Mouse (Mus musculus): ENCODE results near the gene Tnp2. TPM values are rescaled to one million over a fixed set of nuclear protein-coding genes. Genes with fewer than 3 reads are reported as not detected.

The Tnp2 gene
- total RNA-seq, 2 experiments from 2014 or later = not detected

DNA sequence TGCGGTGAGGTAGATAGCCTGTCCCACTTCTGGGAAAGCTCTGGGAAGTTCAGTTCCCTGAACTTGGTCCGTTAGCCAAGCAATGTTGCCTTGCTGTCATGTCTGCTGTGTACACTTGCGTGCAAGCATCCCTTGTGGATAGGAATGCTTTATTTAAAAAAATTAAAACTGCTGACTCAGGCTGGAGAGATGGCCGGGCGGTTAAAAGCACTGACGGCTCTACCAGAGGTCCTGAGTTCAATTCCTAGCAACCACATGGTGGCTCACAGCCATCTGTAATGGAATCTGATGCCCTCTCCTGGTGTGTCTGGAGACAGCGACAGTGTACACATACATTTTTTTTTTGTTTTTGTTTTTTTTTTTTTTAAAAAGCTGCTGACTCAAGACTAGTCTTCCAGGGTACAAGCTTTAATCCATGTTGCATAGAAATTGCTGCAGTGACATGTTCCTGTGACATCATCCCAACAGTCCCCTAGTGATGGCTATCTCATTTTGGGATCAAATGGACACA lies 857 bp downstream of the Tnp2 start:
- no peak for DNase-seq

DNA sequence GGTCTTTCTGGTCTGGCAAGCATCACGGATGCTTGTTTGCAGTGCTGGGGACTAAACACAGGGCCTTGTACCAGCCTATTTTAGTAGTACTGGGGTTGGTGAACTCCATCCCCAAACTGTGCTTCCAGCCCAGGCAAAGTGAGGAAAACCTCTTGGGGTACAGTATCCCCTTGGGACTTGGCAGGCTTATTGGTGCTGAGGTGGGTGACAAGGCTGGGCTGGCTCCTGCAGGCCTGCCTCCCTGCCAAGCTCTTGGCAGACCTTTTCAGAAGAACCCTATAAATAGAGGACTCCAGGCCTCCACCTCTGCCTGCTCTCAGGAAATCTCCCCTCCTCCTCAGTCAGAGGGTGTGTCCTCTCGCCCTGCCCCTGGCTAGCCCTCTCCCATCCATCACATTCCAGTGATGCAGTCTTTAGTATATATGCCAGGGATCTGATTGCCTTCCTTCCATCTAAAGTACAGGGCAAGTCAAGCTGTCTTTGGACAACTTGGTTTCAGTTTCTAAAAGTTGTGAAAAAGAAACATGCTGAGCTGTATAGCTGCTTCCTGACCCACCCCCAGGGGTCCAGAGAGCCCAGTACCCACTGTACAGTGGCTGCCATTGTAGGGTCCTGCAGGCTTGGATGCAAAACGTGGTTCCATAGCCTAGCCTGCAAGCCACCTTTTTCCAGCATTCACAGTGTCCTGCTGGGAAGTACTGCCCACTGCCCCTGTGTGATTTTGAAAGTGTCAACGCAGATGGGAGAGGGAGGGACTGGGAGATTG lies 1.5 kb downstream of the Tnp2 start:
- DNase-seq = peak; percentile 54

DNA sequence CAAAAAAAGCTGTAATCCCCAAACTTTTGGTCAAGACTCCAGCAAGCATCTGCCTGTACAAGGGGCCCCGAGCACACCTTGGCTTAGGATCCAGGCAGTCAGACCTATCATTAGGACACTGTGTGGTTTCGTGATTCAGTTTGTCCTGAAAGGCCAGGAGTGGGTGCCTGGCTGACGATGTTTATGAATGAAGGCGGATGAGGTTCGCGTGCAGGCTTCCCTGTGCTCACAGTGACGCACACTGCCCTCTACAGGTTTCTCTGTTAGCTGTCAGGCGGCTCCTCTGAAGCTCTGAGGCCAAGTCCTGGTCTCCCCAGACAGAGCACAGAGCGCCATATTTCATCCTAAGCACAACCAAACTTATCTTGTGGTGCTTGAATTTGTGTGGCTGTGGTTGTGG lies 2.2 kb downstream of the Tnp2 start:
- DNase-seq = peak; percentile 88

DNA sequence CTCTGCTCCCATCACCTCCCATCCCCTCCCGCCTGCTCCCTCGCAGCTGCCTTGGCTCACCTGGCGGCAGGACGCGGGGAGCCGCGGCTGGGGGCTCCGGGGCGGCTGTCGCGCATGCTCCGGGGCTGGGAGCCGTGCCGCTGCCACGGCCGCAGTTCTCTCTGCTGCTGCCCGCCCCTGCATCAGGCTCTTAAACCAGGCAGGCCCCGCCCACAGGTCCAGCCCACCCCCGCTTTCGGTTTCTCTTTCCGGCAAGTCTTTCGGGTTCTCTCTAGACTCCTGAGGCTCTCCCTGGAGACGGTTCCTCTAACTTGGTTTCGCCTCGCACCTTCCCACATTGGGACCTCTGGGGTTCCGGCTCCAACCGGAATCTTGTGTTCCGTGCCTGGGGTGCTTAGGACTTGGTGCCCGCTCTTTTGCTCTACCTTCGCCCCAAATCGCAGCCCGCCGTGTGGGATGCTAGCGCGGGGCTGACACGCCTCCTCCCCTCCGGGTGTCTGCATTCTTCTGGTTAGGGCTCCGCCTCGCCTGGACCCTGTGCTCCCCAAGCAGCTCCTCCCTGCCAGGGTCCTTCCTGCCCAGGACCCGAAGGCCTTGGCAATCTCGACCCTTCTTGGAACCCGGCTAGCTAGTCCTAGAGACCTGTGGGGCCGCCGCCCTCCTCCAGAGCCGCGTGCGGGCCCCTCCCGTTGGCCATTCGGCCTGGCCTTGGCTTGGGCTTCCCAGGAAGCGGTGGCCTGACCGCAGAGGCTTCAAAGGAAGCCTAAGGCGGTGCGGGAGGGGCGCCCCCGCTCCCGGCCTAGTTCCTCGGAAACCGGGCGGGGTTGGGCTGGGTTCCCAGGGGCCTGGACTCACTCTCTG lies 2.9 kb downstream of the Tnp2 start, which contains the start of gene Socs1:
Gene Socs1, minus strand, starts transcription at position 166 of the 861 bp plus-strand sequence.
- DNase-seq = peak; percentile 90

DNA sequence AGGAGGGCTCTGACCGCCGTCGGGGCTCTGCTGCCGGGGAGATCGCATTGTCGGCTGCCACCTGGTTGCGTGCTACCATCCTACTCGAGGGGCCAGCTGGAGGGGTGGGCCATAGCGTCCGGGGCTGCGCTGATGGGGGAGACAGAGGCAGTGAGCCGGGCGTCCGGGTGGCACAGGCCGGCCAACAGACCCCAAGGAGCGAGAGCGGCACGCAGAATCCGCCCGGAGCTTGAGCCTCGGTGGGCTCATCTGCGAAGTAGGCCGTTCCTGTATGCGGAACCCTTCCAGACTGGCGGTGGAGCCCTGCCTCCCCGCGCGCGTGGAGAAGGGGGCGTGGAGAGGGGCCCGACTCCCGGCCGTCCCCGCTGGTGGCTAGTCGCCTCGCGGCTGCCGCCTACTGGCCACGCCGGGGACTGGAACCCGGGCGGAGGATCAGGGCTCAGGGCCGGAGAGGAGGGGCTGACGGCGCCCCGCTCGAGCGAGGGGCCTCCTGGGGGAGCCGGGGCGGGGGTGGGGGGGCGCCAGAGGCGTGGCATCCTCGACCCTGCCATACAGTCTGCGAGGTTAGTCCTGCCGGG lies 3.6 kb downstream of the Tnp2 start:
- peak; percentile 97 for DNase-seq

DNA sequence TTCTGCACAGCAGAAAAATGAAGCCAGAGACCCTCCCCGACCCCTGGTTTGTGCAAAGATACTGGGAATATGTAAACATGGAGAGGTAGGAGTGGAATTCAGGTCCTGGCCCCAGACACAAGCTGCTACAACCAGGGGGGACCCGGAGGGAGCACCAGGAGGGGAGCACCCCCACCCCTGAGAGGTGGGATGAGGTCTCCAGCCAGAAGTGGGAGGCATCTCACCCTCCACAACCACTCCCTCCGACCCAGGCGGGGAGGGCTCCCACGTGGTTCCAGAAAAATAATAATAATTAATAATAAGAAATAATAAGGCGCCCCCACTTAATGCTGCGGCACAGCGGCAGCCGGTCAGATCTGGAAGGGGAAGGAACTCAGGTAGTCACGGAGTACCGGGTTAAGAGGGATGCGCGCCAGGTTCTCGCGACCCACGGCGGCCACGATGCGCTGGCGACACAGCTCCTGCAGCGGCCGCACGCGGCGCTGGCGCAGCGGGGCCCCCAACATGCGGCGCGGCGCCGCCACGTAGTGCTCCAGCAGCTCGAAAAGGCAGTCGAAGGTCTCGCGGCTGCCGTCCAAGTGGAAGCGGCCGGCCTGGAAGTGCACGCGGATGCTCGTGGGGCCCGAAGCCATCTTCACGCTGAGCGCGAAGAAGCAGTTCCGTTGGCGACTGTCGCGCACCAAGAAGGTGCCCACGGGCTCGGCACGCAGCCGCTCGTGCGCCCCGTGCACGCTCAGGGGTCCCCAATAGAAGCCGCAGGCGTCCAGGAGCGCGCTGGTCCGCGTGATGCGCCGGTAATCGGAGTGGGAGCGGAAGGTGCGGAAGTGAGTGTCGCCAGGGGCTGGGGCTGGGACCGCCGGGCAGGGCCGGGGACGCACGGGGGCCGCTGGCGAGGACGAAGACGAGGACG lies 4.3 kb downstream of the Tnp2 start:
- peak; percentile 56 for DNase-seq

DNA sequence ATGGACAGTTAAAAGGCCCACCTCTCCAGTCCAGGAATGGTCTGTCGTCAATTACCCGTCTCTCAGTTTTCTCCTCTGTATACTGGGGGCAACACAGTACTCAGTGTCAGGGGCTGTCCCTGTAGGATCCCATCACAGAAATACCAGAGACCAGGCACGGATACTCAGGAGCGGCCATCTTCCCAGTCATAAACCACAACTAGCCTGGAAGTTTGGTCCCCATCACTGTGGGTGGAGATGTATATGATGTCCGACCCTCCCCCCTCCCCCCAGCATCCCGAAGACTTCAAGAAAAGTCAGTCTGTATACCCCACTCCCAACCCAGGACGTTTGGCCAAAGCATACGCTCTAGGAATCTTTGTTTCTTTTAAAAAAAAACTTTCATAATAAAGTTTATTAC lies 5.0 kb downstream of the Tnp2 start:
- no peak for DNase-seq

DNA sequence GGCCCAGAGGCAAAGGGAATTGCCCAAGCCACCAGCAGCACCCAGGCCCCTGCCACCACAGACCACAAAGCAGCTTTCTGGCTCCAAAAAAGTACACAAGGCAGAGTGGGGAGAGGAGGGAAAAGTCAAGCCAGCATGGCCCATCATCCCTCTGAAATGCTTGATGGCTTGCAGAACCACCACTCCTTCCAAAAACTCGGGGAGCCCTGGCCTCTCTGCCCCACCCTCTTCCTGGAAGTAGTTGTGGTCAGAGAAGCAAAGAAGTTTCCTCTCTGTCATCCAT lies 5.4 kb downstream of the Tnp2 start:
- DNase-seq = no peak

DNA sequence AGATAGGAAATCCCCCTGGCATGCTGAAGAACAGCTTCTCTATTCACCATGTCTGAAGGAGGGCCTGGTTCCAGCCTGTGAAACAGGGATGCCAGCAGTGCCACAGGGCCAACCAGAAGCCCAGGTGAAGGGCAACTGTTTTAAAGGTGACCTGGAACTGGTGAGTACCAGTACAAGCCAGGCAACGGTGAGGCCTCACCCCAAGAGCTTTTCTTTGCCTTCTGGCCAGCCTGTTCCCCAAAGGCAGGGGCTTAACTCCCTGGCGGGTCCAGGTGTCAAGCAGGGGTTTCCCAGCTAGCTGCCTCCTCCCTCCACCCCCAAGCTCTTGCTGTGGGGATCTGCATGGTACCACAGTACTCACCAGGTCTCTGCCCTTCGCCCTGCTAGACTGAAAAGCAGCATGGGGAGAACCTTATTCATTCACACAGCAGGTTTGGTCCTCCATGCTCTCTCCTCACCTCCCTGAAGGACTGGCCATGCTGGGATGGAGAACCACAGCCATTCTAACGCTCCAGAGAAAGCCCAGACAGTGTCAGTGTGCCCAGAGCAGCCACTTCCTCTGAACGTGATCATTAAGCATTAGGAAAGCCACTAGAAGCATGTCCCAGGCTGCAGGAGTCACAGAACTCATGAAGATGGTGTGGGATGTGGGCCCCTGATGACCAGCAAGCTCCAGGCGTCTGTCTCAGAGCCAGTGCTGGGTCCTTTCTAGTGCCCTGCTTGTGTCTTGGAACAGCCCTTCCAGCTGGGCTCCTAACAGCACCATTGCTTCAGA lies 5.9 kb downstream of the Tnp2 start:
- no peak for DNase-seq

DNA sequence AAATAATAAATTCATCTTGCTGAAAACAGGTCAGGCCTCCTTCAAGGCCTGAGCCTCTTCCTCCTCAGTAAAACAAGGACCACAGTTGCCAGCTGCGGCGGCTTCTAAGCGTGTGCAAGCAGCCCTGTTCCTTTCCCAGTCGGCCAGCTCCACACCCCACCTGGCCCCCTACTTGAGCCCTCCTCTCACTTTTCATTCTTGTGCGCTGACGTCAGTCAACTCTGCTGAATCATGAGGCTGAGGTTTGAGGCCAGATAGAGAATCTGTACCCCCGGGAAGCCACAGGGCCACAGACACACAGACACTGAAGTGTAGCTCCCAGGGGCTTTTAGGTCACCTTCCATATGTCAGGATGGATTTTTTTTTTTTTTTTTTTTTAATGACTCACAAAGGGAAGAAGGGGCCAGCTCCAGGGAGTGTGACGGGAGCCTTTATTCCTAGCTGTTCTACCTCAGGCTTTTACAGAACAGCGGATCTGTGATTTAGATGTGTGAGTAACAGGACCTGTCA lies 6.5 kb downstream of the Tnp2 start:
- DNase-seq = no peak

DNA sequence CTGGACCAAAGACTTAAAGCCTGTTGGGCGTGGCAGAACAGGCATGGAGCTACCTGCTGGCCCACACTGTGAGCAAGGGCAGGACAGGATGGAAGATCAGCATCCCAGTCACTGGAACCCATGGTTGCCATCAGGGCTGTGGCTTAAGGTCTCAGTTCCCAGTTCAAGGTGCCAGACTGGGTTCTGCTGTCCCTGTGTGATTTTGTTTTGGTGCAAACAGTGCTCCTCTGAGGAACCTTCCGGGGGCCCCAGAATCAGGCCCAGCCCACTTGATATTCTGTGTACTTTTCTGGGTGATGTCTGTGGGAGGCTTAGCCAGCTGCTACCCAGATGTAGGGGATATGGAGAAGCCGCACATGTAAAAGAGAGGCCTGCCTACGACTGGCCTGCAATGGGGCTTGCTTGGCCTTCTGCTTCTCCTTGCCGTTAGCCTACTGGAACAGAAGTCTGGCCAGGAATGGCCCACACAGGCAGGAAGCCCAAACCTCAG lies 7.8 kb downstream of the Tnp2 start:
- DNase-seq = no peak

DNA sequence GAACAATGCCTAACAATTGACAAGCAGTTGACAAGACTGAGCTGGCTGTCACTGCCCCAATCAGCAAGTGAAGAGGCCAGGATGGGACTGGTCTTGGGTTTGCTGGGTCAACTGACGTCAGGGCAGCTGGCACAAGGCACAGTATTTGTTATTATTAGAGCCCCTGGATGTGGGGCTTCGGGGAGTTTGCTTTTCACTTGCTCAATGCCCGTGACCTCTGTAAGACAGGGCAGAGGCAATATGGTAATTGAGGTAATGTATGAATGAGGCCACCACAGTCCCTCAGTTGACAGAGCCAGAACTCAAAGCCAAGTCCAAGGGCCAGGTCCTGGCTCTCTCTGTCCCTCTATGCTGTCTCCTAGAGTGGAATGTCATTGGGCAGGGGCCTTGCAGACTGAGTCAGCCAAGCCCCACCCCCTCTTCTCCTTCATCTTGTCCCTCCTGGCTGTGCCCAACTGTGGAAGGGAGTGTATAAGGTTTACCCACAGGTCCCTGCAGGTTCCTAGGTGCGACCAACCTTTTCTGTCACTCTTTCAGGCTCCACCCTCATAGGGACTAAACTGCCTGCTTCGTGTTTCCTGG lies 10.8 kb downstream of the Tnp2 start:
- DNase-seq = peak; percentile 44

DNA sequence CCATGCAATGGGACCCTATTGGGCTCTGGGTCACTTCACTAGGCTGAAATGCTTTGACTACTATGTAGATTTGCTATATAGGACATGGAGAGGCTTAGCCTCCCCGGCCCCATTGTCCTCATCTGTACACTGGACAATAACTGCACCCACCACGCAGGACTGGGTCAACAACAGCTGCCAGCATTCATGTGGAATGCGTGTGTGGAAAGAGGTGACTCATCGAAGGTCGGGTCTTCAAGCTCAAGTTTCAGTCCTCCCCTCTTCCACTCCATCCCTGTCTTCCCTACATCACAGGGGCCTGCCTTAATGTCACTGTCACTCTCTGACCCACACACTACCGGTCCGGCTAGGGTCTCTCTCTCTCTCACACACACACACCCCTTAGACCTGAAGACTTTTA lies 12.1 kb downstream of the Tnp2 start:
- DNase-seq = no peak

DNA sequence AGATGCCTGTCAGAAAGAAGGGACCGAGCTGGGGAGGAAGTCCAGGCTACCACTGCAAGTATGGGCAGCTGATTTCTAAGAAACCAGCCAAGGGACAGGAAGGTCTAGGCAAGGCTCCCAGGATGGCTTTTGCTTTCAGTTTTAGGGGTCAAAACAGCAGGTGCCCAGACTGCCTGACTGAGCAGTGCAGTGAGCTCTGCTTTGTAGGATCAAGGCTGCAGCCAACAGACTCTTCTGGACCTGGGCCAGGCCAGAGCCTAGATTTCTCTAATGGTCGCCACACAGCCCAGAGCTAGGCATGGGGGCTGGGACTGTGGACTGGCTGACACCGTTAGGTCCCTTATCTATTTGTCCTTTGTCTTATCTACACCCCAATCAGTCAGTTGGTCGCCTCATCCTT lies 13.7 kb downstream of the Tnp2 start:
- DNase-seq = no peak

DNA sequence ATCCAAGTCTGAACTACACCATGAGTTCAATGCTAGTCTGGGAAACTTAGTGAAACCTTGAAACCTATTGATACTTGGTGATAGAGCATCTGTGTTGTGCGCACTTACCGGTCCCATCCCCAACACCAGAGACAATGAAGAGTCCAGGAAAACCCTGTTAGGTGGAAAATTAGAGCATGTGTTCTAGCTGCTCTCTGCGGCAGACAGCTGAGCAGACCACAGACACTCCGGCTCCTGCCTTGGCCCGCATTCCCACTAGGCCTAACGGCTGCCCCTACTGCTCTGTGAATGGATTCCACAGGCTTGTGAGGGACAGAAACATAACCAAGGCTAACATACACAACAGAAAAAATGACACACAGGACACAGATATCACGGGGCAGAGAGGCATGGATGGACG lies 14.9 kb downstream of the Tnp2 start:
- DNase-seq = no peak

DNA sequence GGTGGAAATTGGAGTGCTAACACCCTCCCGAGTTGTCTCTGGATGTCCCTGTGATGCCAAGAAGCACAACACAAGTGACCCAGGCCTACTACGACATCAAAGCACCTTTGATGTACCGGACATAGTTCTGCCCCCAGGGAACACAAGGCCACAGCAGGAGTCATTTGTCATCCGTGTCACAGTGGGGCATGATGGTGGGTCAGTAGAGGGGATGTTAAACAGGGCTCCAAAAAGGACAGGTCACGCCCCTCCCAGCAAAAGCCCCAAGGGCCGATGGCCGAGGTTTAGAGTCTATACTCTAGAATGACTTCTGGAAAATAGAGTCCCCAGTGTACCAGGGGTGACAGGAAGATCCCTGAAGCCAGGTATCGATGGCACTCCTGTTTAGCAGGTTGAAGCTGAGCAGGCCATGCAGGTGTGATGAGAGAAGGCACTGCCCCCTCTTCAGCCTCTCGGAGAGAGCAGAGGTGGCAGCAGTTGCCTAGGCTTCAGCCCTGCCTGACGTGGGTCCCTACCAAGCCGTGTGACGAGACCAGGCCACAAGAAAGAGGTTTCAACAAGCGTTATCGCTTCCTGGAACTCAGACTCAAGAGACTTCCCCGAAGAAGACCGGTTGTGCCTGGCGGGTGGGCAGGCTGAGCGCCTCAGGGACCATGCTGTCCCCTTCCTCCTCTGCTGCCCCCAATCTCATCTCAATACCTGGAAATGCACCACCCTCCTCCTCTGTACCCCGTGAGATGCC lies 16.5 kb downstream of the Tnp2 start:
- no peak for DNase-seq

DNA sequence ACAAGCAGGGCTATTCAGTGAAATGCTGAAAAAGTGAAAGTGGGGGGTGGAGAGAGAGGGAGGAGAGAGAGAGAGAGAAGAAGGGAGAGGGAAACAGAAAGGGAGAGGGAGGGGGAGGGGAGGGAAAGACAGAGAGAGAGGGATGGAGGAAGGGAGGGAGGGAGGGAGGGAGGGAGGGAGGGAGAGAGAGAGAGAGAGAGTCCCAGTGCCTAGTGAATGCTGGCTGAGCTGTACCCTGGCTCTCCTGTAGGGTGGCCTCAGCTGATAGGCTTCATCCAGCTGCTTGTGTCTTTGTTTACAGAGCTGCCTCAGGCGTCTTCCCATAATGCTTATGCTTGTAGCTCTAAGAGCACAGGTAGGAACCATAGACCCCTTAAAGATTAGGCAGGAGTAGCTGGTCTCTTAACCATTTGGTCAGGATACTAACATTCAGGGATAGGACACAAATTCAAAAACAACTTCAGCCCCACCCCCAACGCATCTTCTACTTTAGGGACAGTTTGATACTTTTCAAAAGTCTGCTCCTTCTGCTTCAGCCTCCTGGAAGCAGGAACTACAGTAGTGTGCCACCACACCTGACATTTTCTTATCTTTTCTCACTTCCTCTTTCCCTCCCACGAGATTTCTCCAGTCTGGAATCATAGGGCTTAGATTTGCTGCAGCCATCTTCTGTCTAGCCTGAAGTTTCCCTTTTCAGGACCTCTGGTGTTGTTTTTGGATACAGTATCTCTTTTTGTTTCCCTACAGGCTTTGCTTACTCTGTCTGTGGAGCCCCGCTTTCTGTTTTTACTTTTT lies 17.7 kb downstream of the Tnp2 start:
- no peak for DNase-seq

DNA sequence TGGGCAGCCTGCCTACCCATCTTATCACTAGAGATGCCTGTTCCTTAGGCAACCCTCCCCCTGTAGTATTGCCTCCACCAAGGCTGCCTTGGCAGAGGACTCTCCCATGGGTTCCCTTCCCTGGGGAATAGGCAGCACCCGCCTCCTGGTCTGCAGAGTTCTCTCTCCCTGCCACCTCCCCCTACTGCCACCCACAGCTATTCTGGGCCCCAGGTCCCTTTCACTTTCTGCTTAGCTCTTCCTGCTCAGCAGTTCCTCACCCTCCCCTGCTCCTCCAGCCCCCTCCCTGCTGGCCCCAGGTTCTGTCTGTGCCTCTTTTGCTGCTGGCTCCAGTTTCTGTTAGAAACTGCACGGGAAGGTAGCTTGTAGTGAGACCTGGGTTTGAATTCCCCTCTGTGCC lies 18.8 kb downstream of the Tnp2 start:
- no peak for DNase-seq

DNA sequence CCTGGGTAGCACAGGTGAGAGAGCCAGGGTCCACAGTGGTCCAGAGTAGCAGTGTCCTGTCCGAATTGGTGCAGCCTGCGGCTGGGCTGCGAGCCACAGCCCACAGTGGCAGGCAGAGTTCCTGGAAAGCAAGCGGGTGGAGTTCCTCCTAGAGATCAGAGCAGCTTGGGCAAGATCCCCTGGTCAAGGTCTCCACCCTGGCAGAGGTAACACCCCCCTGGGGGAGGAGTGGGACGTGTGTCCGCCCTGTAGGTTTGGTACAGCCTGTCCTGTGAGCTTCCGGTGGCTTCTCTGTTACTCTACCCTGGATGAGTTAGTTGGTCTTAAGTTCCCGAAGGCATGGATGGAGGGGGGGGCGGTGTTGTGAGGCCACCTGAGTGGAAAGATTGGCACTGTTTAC lies 19.6 kb downstream of the Tnp2 start:
- DNase-seq = no peak

All from heart, postnatal 4 days (tissue).